Mouse (Mus musculus) mouse embryonic stem cell (cell line): ENCODE measurements at regions not wholly inside any gene's neighbourhood (a gene's known extent, or its start where the extent isn't known, plus 50 kb on each side); places are given as distances from the start of the nearest gene placed in this dataset.
"Not testable (repeated sequence)": the region's sequence is repeated elsewhere in the genome, so short reads cannot be mapped to it uniquely, and the experiment has no call there.

ENCODE experiments used
- in situ Hi-C, 2 experiments: fragments of 300-500 bp; cut with MboI; formaldehyde crosslinking; loops; 1 replicate in 1 of 2; 3 replicates in 1 of 2; pipeline ENCODE4 v1.14.3; 2019 to 2020; ENCODE audit warnings: low sequenced_read_pairs in 2 of 2, low pct_unique_long_range_greater_than_20kb in 1 of 2, mixed read lengths in 1 of 2; ENCODE audit not compliant: unreplicated experiment in 1 of 2

GRCm38 (mm10) chr14:89922316-89922715, 1451.1 kb upstream of the Pcdh20 start:
- in situ Hi-C loops, result loop anchor here in 1 of 2 experiments (25.0 kb wide), 1 partner anchor 735 kb away; no protein-coding TSS in a partner anchor

DNA sequence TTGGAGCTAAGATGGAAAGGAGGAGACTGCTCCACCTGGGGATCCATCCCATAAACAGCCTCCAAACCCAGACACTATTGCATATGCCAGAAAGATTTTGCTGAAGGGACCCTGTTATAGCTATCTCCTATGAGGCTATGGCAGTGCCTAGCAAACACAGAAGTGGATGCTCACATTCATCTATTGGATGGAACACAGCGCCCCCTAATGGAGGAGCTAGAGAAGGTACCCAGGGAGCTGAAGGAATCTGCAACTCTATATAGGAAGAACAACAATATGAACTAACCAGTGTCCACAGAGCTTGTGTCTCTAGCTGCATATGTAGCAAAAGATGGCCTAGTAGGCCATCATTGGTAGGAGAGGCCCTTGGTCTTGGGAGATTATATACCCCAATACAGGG, 1449.4 kb upstream of the Pcdh20 start:
- in situ Hi-C loops, result loop anchor here in 1 of 2 experiments (25.0 kb wide), 1 partner anchor 733 kb away; no protein-coding TSS in a partner anchor

- in situ Hi-C loops, result not testable (repeated sequence)
These were observed 1427.6 kb upstream of the Pcdh20 start for GRCm38 (mm10) chr14:89898701-89899227.

- in situ Hi-C loops, result not testable (repeated sequence)
These were observed 1426.9 kb upstream of the Pcdh20 start for GRCm38 (mm10) chr14:89898135-89898534.

DNA sequence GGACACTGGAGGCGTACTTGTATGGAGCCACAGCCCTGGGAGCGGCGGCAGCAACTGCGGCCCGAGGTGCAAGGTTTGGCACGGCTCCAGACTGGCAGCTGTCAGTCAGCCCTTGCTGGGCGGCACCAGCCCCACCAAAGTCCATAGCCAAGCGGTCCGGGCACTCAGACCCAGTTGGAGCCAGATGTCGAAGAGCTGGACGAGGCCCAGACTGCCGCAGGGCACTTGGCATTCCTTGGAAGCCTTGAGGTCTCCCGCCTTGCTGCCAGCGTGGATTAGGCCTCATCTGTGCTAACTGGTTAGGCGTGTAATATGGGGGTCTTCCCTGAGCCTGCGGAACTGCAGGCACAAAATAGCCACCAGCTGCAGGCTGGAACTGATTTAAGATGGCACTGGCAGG, 1425.7 kb upstream of the Pcdh20 start:
- in situ Hi-C loops, result not testable (repeated sequence)
